Mouse (Mus musculus) duodenum, adult 2 months (tissue): ENCODE measurements around the gene Olfr1164. TPM values are rescaled to one million over a fixed set of nuclear protein-coding genes. Genes with fewer than 3 reads are reported as not detected.

Experiments
- polyA plus RNA-seq: library from polyadenylated mRNA; depleted of rRNA; stranded (reverse); fragments of >200 nt; gene quantifications from 2 replicates; pipeline ENCODE4 v1.2.3, GENCODE M21; 2012; ENCODE audit warnings: low replicate concordance; rRNA removed

Olfr1164 gene
- polyA plus RNA-seq, result not detected in 2 replicates

DNA sequence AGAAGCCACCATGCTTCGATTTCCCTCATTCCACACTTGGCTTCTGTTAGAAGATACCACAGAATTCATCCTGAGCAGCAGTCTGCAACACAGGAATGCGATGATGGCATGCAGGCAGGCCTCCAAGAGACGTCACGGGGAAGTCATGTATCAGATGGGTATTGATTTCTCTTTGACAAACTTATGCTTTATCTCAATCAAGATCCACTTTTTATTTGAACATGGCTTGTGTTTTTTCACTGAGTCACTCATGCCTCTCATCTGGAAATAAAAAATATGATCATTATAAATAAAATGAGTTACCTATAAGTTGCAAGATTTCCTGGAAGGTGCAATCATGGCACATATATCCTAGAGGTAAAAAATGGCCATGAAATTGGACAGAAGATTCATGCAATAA is at the start of gene Olfr1164:
Gene Olfr1164 (minus strand): TSS at position 101 of the 400 bp plus-strand sequence.

DNA sequence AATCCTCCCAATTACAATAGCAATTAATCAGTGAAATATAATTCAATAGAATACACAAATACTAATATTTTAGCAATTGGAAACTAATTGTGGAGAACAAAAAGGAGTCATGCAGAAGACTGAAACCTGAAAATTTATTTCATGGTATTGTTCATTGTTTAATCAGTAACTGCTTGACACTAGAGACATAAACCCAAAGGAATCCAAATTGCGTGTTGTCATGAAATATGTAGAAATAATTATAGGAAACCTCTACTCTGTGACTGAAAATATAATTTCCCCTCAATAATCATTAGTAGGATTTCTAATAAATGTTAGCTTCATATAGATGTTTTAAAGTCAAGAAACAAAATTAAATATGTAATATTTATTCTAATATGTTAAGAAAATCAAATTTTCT is 34.4 kb upstream of the Olfr1164 start, which contains the start of gene Olfr1166:
Gene Olfr1166 (minus strand): TSS at position 101 of the 400 bp plus-strand sequence.

GRCm38 (mm10) chr2:88071730-88072129 is 22.0 kb downstream of the Olfr1164 start, which contains the start of gene Olfr1163:
Olfr1163 (minus strand) TSS chr2:88071830.

GRCm38 (mm10) chr2:88051029-88051428 is 42.7 kb downstream of the Olfr1164 start, which contains the start of gene Olfr1162:
Olfr1162 (minus strand) TSS chr2:88051129.

Other genes with a start within 250 kb of the Olfr1164 start
- not detected in 2 replicates for gene Olfr1150-ps1, start 250.0 kb downstream of the Olfr1164 start, polyA plus RNA-seq
- gene Olfr1151, start 238.1 kb downstream of the Olfr1164 start, polyA plus RNA-seq, result not detected in 2 replicates
- not detected in 2 replicates for gene Olfr1152, start 227.5 kb downstream of the Olfr1164 start, polyA plus RNA-seq
- gene Olfr1153, start 199.0 kb downstream of the Olfr1164 start, polyA plus RNA-seq, result not detected in 2 replicates
- not detected in 2 replicates for gene Olfr1154, start 188.8 kb downstream of the Olfr1164 start, polyA plus RNA-seq
- not detected in 2 replicates for gene Olfr1155, start 148.8 kb downstream of the Olfr1164 start, polyA plus RNA-seq
- gene Olfr1156, start 140.9 kb downstream of the Olfr1164 start, polyA plus RNA-seq, result not detected in 2 replicates
- not detected in 2 replicates for gene Olfr1157, start 125.7 kb downstream of the Olfr1164 start, polyA plus RNA-seq
- not detected in 2 replicates for gene Olfr74, start 119.3 kb downstream of the Olfr1164 start, polyA plus RNA-seq
- gene Olfr1158, start 103.9 kb downstream of the Olfr1164 start, polyA plus RNA-seq, result not detected in 2 replicates
- gene Olfr1160, start 85.7 kb downstream of the Olfr1164 start, polyA plus RNA-seq, result not detected in 2 replicates
- not detected in 2 replicates for gene Olfr1161, start 71.2 kb downstream of the Olfr1164 start, polyA plus RNA-seq
- not detected in 2 replicates for gene Olfr73, start 56.3 kb downstream of the Olfr1164 start, polyA plus RNA-seq
- gene Olfr1162, start 42.8 kb downstream of the Olfr1164 start, polyA plus RNA-seq, result not detected in 2 replicates
- not detected in 2 replicates for gene Olfr1163, start 22.1 kb downstream of the Olfr1164 start, polyA plus RNA-seq
- not detected in 2 replicates for gene Olfr1166, start 34.3 kb upstream of the Olfr1164 start, polyA plus RNA-seq
- gene Olfr1167, start 61.2 kb upstream of the Olfr1164 start, polyA plus RNA-seq, result not detected in 2 replicates
- not detected in 2 replicates for gene Olfr1168, start 87.9 kb upstream of the Olfr1164 start, polyA plus RNA-seq
- gene Olfr1170, start 134.4 kb upstream of the Olfr1164 start, polyA plus RNA-seq, result not detected in 2 replicates
- gene Olfr1173, start 185.9 kb upstream of the Olfr1164 start, polyA plus RNA-seq, result not detected in 2 replicates
- not detected in 2 replicates for gene Olfr1174-ps, start 221.2 kb upstream of the Olfr1164 start, polyA plus RNA-seq
- not detected in 2 replicates for gene Olfr1175-ps, start 233.2 kb upstream of the Olfr1164 start, polyA plus RNA-seq
- not detected in 2 replicates for gene Olfr1176, start 242.8 kb upstream of the Olfr1164 start, polyA plus RNA-seq